Mouse (Mus musculus) heart, adult 2 months (tissue): ENCODE measurements around the gene Vgll2. TPM values are rescaled to one million over a fixed set of nuclear protein-coding genes. Genes with fewer than 3 reads are reported as not detected.
A peak's percentile ranks its signal among the peaks of the same experiment; 100 is the strongest.

Source experiments
- DNase-seq, 2 experiments: peaks; one replicate each; pipeline ENCODE4 v3.0.0; 2021
- H3K27ac ChIP-seq: fragments of 200-600 bp; 2 replicates; pipeline ENCODE4 v1.8.1; 2022
- H3K27me3 ChIP-seq: fragments of 200-500 bp; 2 replicates; pipeline ENCODE4 v1.6.1; 2012; ENCODE audit warnings: mild to moderate bottlenecking, low read length, inconsistent platforms, mixed read lengths; ENCODE audit not compliant: control insufficient read depth, insufficient read depth
- H3K36me3 ChIP-seq: fragments of 200-500 bp; 2 replicates; pipeline ENCODE4 v1.6.1; 2012; ENCODE audit warnings: low read length, inconsistent platforms; ENCODE audit not compliant: control insufficient read depth, insufficient read depth
- H3K4me1 ChIP-seq: fragments of 200-500 bp; 2 replicates; pipeline ENCODE4 v1.6.1; 2011; ENCODE audit warnings: low read length; ENCODE audit not compliant: control insufficient read depth, insufficient read depth
- H3K4me3 ChIP-seq: fragments of 200-600 bp; 2 replicates; pipeline ENCODE4 v1.8.1; 2022
- H3K79me2 ChIP-seq: fragments of 200-500 bp; replicated peaks from 2 replicates; pipeline ENCODE4 v1.6.1; 2012; ENCODE audit warnings: mild to moderate bottlenecking, inconsistent platforms, low read length, moderate library complexity, mixed read lengths; ENCODE audit not compliant: control insufficient read depth, insufficient read depth
- H3K9ac ChIP-seq: fragments of 200-500 bp; 2 replicates; pipeline ENCODE4 v1.6.1; 2012; ENCODE audit warnings: low read depth, mild to moderate bottlenecking, control low read depth, inconsistent platforms, low read length, mixed read lengths
- CTCF ChIP-seq: fragments of 200-600 bp; IDR thresholded peaks from 2 replicates; pipeline ENCODE4 v1.8.1; 2022; ENCODE audit warnings: antibody characterized with exemption, mild to moderate bottlenecking, moderate library complexity
- EP300 ChIP-seq: fragments of 200-500 bp; IDR thresholded peaks from 2 replicates; pipeline ENCODE4 v1.6.1; 2011; ENCODE audit warnings: low read depth, low read length, control low read depth; ENCODE audit not compliant: insufficient read depth
- POLR2A ChIP-seq: fragments of 200-500 bp; IDR thresholded peaks from 2 replicates; pipeline ENCODE4 v1.6.1; 2011; ENCODE audit warnings: mild to moderate bottlenecking, low read depth, low read length, control low read depth; ENCODE audit not compliant: insufficient read depth
- WGBS: fragments of 180-500 bp; shearing (Covaris S2); methylation state at CpG from one replicate; pipeline ENCODE4 v1.1.7; 2018; 5-methylcytosine and 5-hydroxymethylcytosine counted together
- intact Hi-C: fragments of 180-260 bp; cut with DNase I; formaldehyde crosslinking; loops from one replicate; pipeline ENCODE4 v1.15.1; 2025
- microRNA-seq, 2 experiments: library from miRNA; unstranded; fragments of <30 nt; microRNA quantifications; one replicate each; pipeline ENCODE4 v1.2.0; 2021
- polyA plus RNA-seq: library from polyadenylated mRNA; depleted of rRNA; stranded (reverse); fragments of >200 nt; gene quantifications from 2 replicates; pipeline ENCODE4 v1.2.3, GENCODE M21; 2012; rRNA removed
- total RNA-seq, 2 experiments: library from RNA; stranded (reverse); gene quantifications; 2 replicates each; pipeline ENCODE4 v1.2.3; 2021

The Vgll2 gene
- total and polyA plus RNA-seq, 3 experiments, result 0.10 to 0.41 (median 0.39) TPM

GRCm38 (mm10) chr10:52043086-52043485 is 20.8 kb downstream of the Vgll2 start:
- 79% methylated on average over 5 of the region's 5 CpGs for WGBS
- H3K79me2 ChIP-seq, result no peaks in the 10 kb centered on the region
- no peak for DNase-seq
- H3K9ac ChIP-seq, result no peak overlapping the region
- no peak overlapping the region for H3K27ac ChIP-seq
- H3K27me3 ChIP-seq, result no peaks in the 10 kb centered on the region; the same call in 1 of the 2 replicates
- no peaks in the 10 kb centered on the region for H3K36me3 ChIP-seq
- no peak overlapping the region for H3K4me3 ChIP-seq
- intact Hi-C loops, result no loop called here
- H3K4me1 ChIP-seq, result no peaks in the 10 kb centered on the region
- no peak for TF ChIP-seq EP300
- TF ChIP-seq CTCF, result no peak
- TF ChIP-seq POLR2A, result no peak

- no peak for DNase-seq
Observed at GRCm38 (mm10) chr10:52048287-52048686, 26.0 kb downstream of the Vgll2 start.

GRCm38 (mm10) chr10:52072482-52072881 is 50.2 kb downstream of the Vgll2 start:
- Histone ChIP-seq H3K4me1 (no peaks in the 10 kb centered on the region), H3K79me2 (no peaks in the 10 kb centered on the region), H3K27ac (no peak overlapping the region), H3K9ac (no peak overlapping the region), H3K27me3 (no peaks in the 10 kb centered on the region), H3K36me3 (no peaks in the 10 kb centered on the region), H3K4me3 (no peak overlapping the region)
- peak; percentile 66 for TF ChIP-seq CTCF
- no peak for TF ChIP-seq POLR2A
- TF ChIP-seq EP300, result no peak
- intact Hi-C loops, result loop anchor here (1.0 to 5.0 kb wide), 2 partner anchors 265 to 280 kb away; no protein-coding TSS in a partner anchor
- DNase-seq, result peak in 1 of 2 experiments; percentile 19

More at GRCm38 (mm10) chr10:52048287-52048686, 26.0 kb downstream of the Vgll2 start:
- TF ChIP-seq EP300 (no peak), CTCF (no peak), POLR2A (no peak)
- H3K9ac ChIP-seq, result no peak overlapping the region
- no peaks in the 10 kb centered on the region for H3K4me1 ChIP-seq
- no peaks in the 10 kb centered on the region for H3K27me3 ChIP-seq
- no peaks in the 10 kb centered on the region for H3K36me3 ChIP-seq
- H3K27ac ChIP-seq, result peak overlapping the region; percentile 53; the same call in 1 of the 2 replicates
- H3K4me3 ChIP-seq, result no peak overlapping the region
- intact Hi-C loops, result no loop called here
- H3K79me2 ChIP-seq, result no peaks in the 10 kb centered on the region
- WGBS, result 16% methylated on average over 3 of the region's 3 CpGs

Small RNA genes lying within 50 kb of the gene (microRNA-seq; reads per million reads assigned to microRNA genes)
- gene Gm24084, result 0 reads per million in 2 experiments

Other genes starting within 250 kb of the Vgll2 start
- gene Ros1, start 172.7 kb downstream of the Vgll2 start, total RNA-seq, result under 1 TPM in 1 of 2 experiments, not detected in 1; 0.02 TPM
- not detected in 2 replicates for gene Ros1, start 172.7 kb downstream of the Vgll2 start, polyA plus RNA-seq
- gene Dcbld1, start 211.1 kb downstream of the Vgll2 start, total RNA-seq, result 1 to 10 TPM; 4.2 to 4.9 TPM
- gene Dcbld1, start 211.1 kb downstream of the Vgll2 start, polyA plus RNA-seq, result 2.7 and 3.3 TPM in 2 replicates